Mouse (Mus musculus): ENCODE data around the gene Acss1. TPM values are rescaled to one million over a fixed set of nuclear protein-coding genes. Genes with fewer than 3 reads are reported as not detected.

The Acss1 gene
- polyA plus RNA-seq, 2 experiments: 5.5 to 5.6 TPM

DNA sequence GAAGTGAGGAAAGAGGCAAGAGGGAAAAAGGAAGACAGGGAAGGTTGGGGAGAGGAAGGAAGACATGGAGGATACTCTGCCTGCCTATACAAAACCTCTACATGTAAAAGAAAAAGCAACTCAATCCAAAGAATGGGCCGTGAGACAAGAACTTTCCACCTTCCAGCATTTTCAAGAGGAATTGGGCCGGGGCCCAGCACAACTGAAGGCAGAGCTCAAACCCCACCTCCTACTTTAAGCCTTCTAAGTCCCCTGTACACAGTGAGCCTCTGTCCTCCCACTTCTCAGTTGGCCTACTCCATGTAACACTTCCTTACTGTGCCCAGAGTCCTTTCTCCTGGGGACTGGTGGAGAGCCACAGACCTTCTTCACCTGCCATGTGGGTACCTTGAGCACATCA, 6.3 kb downstream of the Acss1 start:
- peaks cover 2% of the 10 kb centered on the region; the same call in 1 of the 2 replicates for H3K27me3 ChIP-seq (ENCODE audit: control insufficient read depth, insufficient read depth, low read length)
- H3K9ac ChIP-seq (ENCODE audit: low read depth, low read length, severe bottlenecking): no peak overlapping the region
- 79% methylated on average over 2 of the region's 2 CpGs for WGBS
- 0 out of 2 replicates have a peak, but pooled peaks cover 3% of the 10 kb centered on the region for H3K4me1 ChIP-seq (ENCODE audit: control insufficient read depth, insufficient read depth, low read length)
- H3K36me3 ChIP-seq (ENCODE audit: control insufficient read depth, insufficient read depth, low read length): no peaks in the 10 kb centered on the region
- ATAC-seq (ENCODE audit: low FRiP score, low read depth): no peak
- no peak overlapping the region for H3K4me2 ChIP-seq (replicated peaks; ENCODE audit: low read depth, low read length, severe bottlenecking)
- no peaks in the 10 kb centered on the region for H3K9me3 ChIP-seq (ENCODE audit: control insufficient read depth, low read length)
- no peak for TF ChIP-seq POLR2A (IDR thresholded peaks at IDR 0.05; ENCODE audit: borderline replicate concordance, extremely low read depth, insufficient read depth, insufficient read length)
- DNase-seq (ENCODE audit: low spot score): no peak
- no peak overlapping the region for H3K4me3 ChIP-seq (replicated peaks; ENCODE audit: low read length)
- H3K27ac ChIP-seq (replicated peaks; ENCODE audit: low read depth, low read length): no peak overlapping the region

GRCm38 (mm10) chr2:150660668-150661451, 7.4 kb downstream of the Acss1 start:
- H3K4me3 ChIP-seq (replicated peaks; ENCODE audit: low read length): no peak overlapping the region
- WGBS: 78% methylated on average over 5 of the region's 5 CpGs
- no peaks in the 10 kb centered on the region for H3K27me3 ChIP-seq (ENCODE audit: control insufficient read depth, insufficient read depth, low read length)
- DNase-seq (ENCODE audit: low spot score): no peak
- H3K36me3 ChIP-seq (ENCODE audit: control insufficient read depth, insufficient read depth, low read length): no peaks in the 10 kb centered on the region
- no peak for ATAC-seq (ENCODE audit: low FRiP score, low read depth)
- H3K4me1 ChIP-seq (ENCODE audit: control insufficient read depth, insufficient read depth, low read length): 0 out of 2 replicates have a peak, but pooled peaks cover 3% of the 10 kb centered on the region
- no peaks in the 10 kb centered on the region for H3K9me3 ChIP-seq (ENCODE audit: control insufficient read depth, low read length)
- H3K27ac ChIP-seq (replicated peaks; ENCODE audit: low read depth, low read length): no peak overlapping the region
- H3K9ac ChIP-seq (ENCODE audit: low read depth, low read length, severe bottlenecking): no peak overlapping the region
- no peak for TF ChIP-seq POLR2A (IDR thresholded peaks at IDR 0.05; ENCODE audit: borderline replicate concordance, extremely low read depth, insufficient read depth, insufficient read length)
- no peak overlapping the region for H3K4me2 ChIP-seq (replicated peaks; ENCODE audit: low read depth, low read length, severe bottlenecking)

DNA sequence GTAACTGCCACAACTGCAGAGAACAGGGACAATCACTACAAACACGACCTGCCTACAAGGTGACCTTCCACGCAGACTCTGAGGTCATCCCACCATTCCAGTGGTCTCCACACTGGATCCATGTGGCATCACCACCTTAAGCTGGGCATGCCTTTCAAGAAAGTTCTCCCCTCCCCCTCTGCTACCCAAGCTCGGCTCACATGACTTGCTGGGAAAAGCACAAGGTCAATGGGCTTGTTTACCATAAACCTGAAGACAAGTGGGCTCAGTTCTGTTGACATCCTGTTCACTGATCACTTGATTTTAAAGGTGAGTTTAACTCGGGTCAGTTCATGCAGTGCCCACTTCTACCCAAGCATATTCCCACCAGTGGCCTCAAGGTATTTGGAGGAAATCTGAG, 8.3 kb downstream of the Acss1 start:
- ATAC-seq (ENCODE audit: low FRiP score, low read depth): no peak
- no peaks in the 10 kb centered on the region for H3K27me3 ChIP-seq (ENCODE audit: control insufficient read depth, insufficient read depth, low read length)
- H3K36me3 ChIP-seq (ENCODE audit: control insufficient read depth, insufficient read depth, low read length): no peaks in the 10 kb centered on the region
- WGBS: 68% methylated on average over 4 of the region's 4 CpGs
- no peak for TF ChIP-seq POLR2A (IDR thresholded peaks at IDR 0.05; ENCODE audit: borderline replicate concordance, extremely low read depth, insufficient read depth, insufficient read length)
- H3K27ac ChIP-seq (replicated peaks; ENCODE audit: low read depth, low read length): no peak overlapping the region
- 0 out of 2 replicates have a peak, but pooled peaks cover 3% of the 10 kb centered on the region for H3K4me1 ChIP-seq (ENCODE audit: control insufficient read depth, insufficient read depth, low read length)
- H3K9ac ChIP-seq (ENCODE audit: low read depth, low read length, severe bottlenecking): no peak overlapping the region
- no peak for DNase-seq (ENCODE audit: low spot score)
- no peak overlapping the region for H3K4me2 ChIP-seq (replicated peaks; ENCODE audit: low read depth, low read length, severe bottlenecking)
- H3K9me3 ChIP-seq (ENCODE audit: control insufficient read depth, low read length): no peaks in the 10 kb centered on the region
- no peak overlapping the region for H3K4me3 ChIP-seq (replicated peaks; ENCODE audit: low read length)

GRCm38 (mm10) chr2:150656975-150657768, 11.1 kb downstream of the Acss1 start:
- Histone ChIP-seq H3K4me1 (ENCODE audit: control insufficient read depth, insufficient read depth, low read length) (no peaks in the 10 kb centered on the region), H3K27ac (replicated peaks; ENCODE audit: low read depth, low read length) (no peak overlapping the region), H3K4me2 (replicated peaks; ENCODE audit: low read depth, low read length, severe bottlenecking) (no peak overlapping the region), H3K9me3 (ENCODE audit: control insufficient read depth, low read length) (no peaks in the 10 kb centered on the region), H3K36me3 (ENCODE audit: control insufficient read depth, insufficient read depth, low read length) (no peaks in the 10 kb centered on the region), H3K4me3 (replicated peaks; ENCODE audit: low read length) (no peak overlapping the region), H3K27me3 (ENCODE audit: control insufficient read depth, insufficient read depth, low read length) (no peaks in the 10 kb centered on the region), H3K9ac (ENCODE audit: low read depth, low read length, severe bottlenecking) (no peak overlapping the region)
- 68% methylated on average over 8 of the region's 8 CpGs for WGBS
- ATAC-seq (ENCODE audit: low FRiP score, low read depth): no peak
- no peak for TF ChIP-seq POLR2A (IDR thresholded peaks at IDR 0.05; ENCODE audit: borderline replicate concordance, extremely low read depth, insufficient read depth, insufficient read length)
- DNase-seq (ENCODE audit: low spot score): no peak

GRCm38 (mm10) chr2:150656112-150656511, 12.2 kb downstream of the Acss1 start:
- Histone ChIP-seq H3K4me2 (replicated peaks; ENCODE audit: low read depth, low read length, severe bottlenecking) (no peak overlapping the region), H3K9me3 (ENCODE audit: control insufficient read depth, low read length) (no peaks in the 10 kb centered on the region), H3K27ac (replicated peaks; ENCODE audit: low read depth, low read length) (no peak overlapping the region), H3K36me3 (ENCODE audit: control insufficient read depth, insufficient read depth, low read length) (no peaks in the 10 kb centered on the region), H3K4me1 (ENCODE audit: control insufficient read depth, insufficient read depth, low read length) (no peaks in the 10 kb centered on the region), H3K27me3 (ENCODE audit: control insufficient read depth, insufficient read depth, low read length) (no peaks in the 10 kb centered on the region), H3K9ac (ENCODE audit: low read depth, low read length, severe bottlenecking) (no peak overlapping the region), H3K4me3 (replicated peaks; ENCODE audit: low read length) (no peak overlapping the region)
- ATAC-seq (ENCODE audit: low FRiP score, low read depth): no peak
- no peak for TF ChIP-seq POLR2A (IDR thresholded peaks at IDR 0.05; ENCODE audit: borderline replicate concordance, extremely low read depth, insufficient read depth, insufficient read length)
- 91% methylated on average over 3 of the region's 3 CpGs for WGBS
- no peak for DNase-seq (ENCODE audit: low spot score)
